Mouse (Mus musculus) gastrocnemius, adult 18-20 months (tissue): ENCODE data around the gene Catsper1. TPM values are rescaled to one million over a fixed set of nuclear protein-coding genes. Genes with fewer than 3 reads are reported as not detected.

Experiments used
- total RNA-seq, 2 experiments: library from RNA; stranded (reverse); gene quantifications; 2 replicates each; pipeline ENCODE4 v1.2.3; 2021

The Catsper1 gene
- total RNA-seq, 2 experiments from 2014 or later: not detected

Other genes with a start within 250 kb of the Catsper1 start
- 10 to 100 TPM; 45.1 to 47.0 TPM for gene Yif1a, start 247.2 kb upstream of the Catsper1 start, total RNA-seq
- not detected for gene Cnih2, start 237.2 kb upstream of the Catsper1 start, total RNA-seq
- 100 to 1,000 TPM; 117 to 118 TPM for gene Rab1b, start 228.7 kb upstream of the Catsper1 start, total RNA-seq
- gene Klc2, start 217.2 kb upstream of the Catsper1 start, total RNA-seq: 10 to 100 TPM; 58.6 to 61.0 TPM
- 1 to 10 TPM; 6.5 to 8.2 TPM for gene Pacs1, start 62.6 kb upstream of the Catsper1 start, total RNA-seq
- gene Sf3b2, start 40.3 kb upstream of the Catsper1 start, total RNA-seq: 10 to 100 TPM; 66.7 to 68.2 TPM
- gene Gal3st3, start 37.4 kb upstream of the Catsper1 start, total RNA-seq: not detected
- 10 to 100 TPM; 47.6 to 50.7 TPM for gene Cst6, start 13.8 kb downstream of the Catsper1 start, total RNA-seq
- 10 to 100 TPM; 16.3 to 16.5 TPM for gene Eif1ad, start 31.0 kb downstream of the Catsper1 start, total RNA-seq
- gene Banf1, start 31.4 kb downstream of the Catsper1 start, total RNA-seq: 100 to 1,000 TPM; 127 to 128 TPM
- gene Sart1, start 53.0 kb downstream of the Catsper1 start, total RNA-seq: 10 to 100 TPM; 36.5 to 38.8 TPM
- 1 to 10 TPM; 1.2 to 1.3 TPM for gene Tsga10ip, start 66.8 kb downstream of the Catsper1 start, total RNA-seq
- 100 to 1,000 TPM; 587 to 651 TPM for gene Drap1, start 89.2 kb downstream of the Catsper1 start, total RNA-seq
- 10 to 100 TPM; 32.9 to 36.2 TPM for gene AI837181, start 89.4 kb downstream of the Catsper1 start, total RNA-seq
- gene Fosl1, start 111.8 kb downstream of the Catsper1 start, total RNA-seq: under 1 TPM; 0.17 to 0.34 TPM
- 1 to 10 TPM; 4.0 to 5.1 TPM for gene Ccdc85b, start 122.2 kb downstream of the Catsper1 start, total RNA-seq
- gene Fibp, start 124.9 kb downstream of the Catsper1 start, total RNA-seq: 10 to 100 TPM; 33.7 to 38.5 TPM
- not detected for gene Ctsw, start 132.8 kb downstream of the Catsper1 start, total RNA-seq
- 1 to 10 TPM; 4.0 to 5.6 TPM for gene Efemp2, start 138.2 kb downstream of the Catsper1 start, total RNA-seq
- gene Mus81, start 152.7 kb downstream of the Catsper1 start, total RNA-seq: 10 to 100 TPM; 18.3 to 22.1 TPM
- gene Cfl1, start 154.7 kb downstream of the Catsper1 start, total RNA-seq: 10 to 100 TPM; 48.4 to 74.2 TPM
- gene 1700020D05Rik, start 168.0 kb downstream of the Catsper1 start, total RNA-seq: under 1 TPM; 0.21 to 0.30 TPM
- 1 to 10 TPM; 5.5 to 5.8 TPM for gene Snx32, start 174.8 kb downstream of the Catsper1 start, total RNA-seq
- gene Ovol1, start 224.9 kb downstream of the Catsper1 start, total RNA-seq: not detected
- 1 to 10 TPM; 1.7 to 2.5 TPM for gene Ap5b1, start 232.3 kb downstream of the Catsper1 start, total RNA-seq